Mouse (Mus musculus) liver, embryonic 16.5 days (tissue): ENCODE results near the gene Osgepl1. TPM values are rescaled to one million over a fixed set of nuclear protein-coding genes. Genes with fewer than 3 reads are reported as not detected.
A peak's percentile ranks its signal among the peaks of the same experiment; 100 is the strongest.
"Not testable (repeated sequence)": the region's sequence is repeated elsewhere in the genome, so short reads cannot be mapped to it uniquely, and the experiment has no call there.

Experiments used
- ATAC-seq: fragments of 200-750 bp; cut with Nextera tagmentation; 2 replicates; pipeline ENCODE4 v1.8.0; 2017; ENCODE audit warnings: low read depth, mild to moderate bottlenecking, moderate number of reproducible peaks, moderate library complexity
- H3K27ac ChIP-seq: fragments of 300-500 bp; sonication (generic); 2 replicates; pipeline ENCODE4 v1.5.1; 2014; ENCODE audit warnings: mild to moderate bottlenecking, low read length
- H3K27me3 ChIP-seq: fragments of 300-500 bp; sonication (generic); 2 replicates; pipeline ENCODE4 v1.6.1; 2014; ENCODE audit warnings: low read depth, low read length, mixed read lengths; ENCODE audit not compliant: control insufficient read depth, insufficient read depth
- H3K36me3 ChIP-seq: fragments of 300-500 bp; sonication (generic); 2 replicates; pipeline ENCODE4 v1.6.1; 2014; ENCODE audit warnings: mild to moderate bottlenecking; ENCODE audit not compliant: control insufficient read depth, insufficient read depth
- H3K4me1 ChIP-seq: fragments of 300-500 bp; sonication (generic); 2 replicates; pipeline ENCODE4 v1.6.1; 2014; ENCODE audit warnings: low read depth, low read length, mixed read lengths; ENCODE audit not compliant: control insufficient read depth
- H3K4me2 ChIP-seq: fragments of 300-500 bp; sonication (generic); 2 replicates; pipeline ENCODE4 v1.6.1; 2014; ENCODE audit warnings: low read depth, low read length, mixed read lengths
- H3K4me3 ChIP-seq: fragments of 300-500 bp; sonication (generic); 2 replicates; pipeline ENCODE4 v1.5.1; 2014; ENCODE audit warnings: low read depth, mild to moderate bottlenecking, low read length
- H3K9ac ChIP-seq: fragments of 300-500 bp; sonication (generic); 2 replicates; pipeline ENCODE4 v1.6.1; 2014; ENCODE audit warnings: low read depth, low read length
- H3K9me3 ChIP-seq: fragments of 300-500 bp; sonication (generic); replicated peaks from 2 replicates; pipeline ENCODE4 v1.6.1; 2016; ENCODE audit warnings: low read length; ENCODE audit not compliant: control insufficient read depth
- WGBS: fragments of 180-500 bp; shearing (Covaris S2); extraction: QIAGEN DNeasy Blood & Tissue Kit; methylation state at CpG from one replicate; pipeline ENCODE4 v1.1.7; 2014; ENCODE audit not compliant: insufficient replicate concordance; 5-methylcytosine and 5-hydroxymethylcytosine counted together
- polyA plus RNA-seq: library from polyadenylated mRNA; unstranded; fragments of >200 nt; fragmentation: Nextera tagmentation; extraction: Ambion mirVana; gene quantifications from 2 replicates; pipeline ENCODE4 v1.2.1, GENCODE M21; 2015

Osgepl1 gene
- 21.7 and 22.0 TPM in 2 replicates for polyA plus RNA-seq

DNA sequence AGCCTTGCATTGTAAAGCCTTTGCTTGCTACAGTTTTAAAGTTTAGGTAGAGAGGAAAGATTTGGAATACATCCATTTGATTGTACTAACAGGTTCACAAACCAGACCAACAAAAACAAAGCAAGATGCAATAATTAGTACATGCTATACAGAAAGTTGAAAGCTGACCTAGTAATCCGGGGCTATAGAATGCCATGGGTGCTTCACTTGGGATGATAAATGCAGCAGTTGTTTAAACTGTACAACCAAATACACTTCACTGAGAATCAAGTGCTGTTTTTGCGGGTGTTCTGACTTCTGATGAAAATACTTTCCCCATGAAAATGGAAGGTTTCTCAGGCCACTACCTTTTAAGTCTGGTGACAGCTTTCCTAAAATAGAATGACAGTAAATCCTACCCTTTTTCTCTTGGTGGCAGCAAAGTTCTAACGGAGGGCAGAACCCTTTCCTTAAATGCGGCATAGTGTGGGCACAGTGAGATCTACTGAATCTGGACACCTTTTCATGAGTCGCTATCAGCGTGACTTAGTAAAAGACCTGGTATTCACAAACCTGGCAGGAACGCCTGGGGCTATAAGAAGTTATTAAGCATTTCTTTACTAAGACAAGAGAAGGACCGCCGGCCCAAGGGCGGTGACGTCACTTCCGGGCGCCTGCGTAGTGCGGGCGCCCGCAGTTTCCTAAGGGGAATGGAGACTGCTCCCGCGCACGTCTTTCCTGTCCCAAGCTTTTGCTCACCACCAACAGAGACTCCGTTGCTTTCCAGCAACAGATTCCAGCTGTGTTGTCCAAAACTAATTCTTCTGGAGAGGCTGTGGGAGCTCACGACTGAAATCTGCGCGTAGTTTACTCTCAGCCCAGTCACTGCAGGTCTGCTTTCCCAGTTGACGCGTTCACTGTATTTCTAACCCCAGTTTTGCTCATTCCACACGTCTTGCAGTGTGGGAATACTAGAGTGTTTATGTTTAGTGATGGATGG lies at the start of gene Osgepl1:
Osgepl1 (plus strand) TSS at position 636 of the 979 bp plus-strand sequence.
- peak; percentile 96 for ATAC-seq
- 2% methylated on average over 27 of the region's 27 CpGs for WGBS
- peak within 1 kb of the TSS; percentile 89 for H3K9ac ChIP-seq
- H3K27me3 ChIP-seq: no peaks in the 10 kb centered on the region
- H3K9me3 ChIP-seq: no peaks in the 10 kb centered on the region
- peak within 1 kb of the TSS; percentile 83 for H3K27ac ChIP-seq
- H3K36me3 ChIP-seq: peaks cover 9% of the 10 kb centered on the region
- peak within 1 kb of the TSS; percentile 82 for H3K4me2 ChIP-seq
- H3K4me1 ChIP-seq: peaks cover 5% of the 10 kb centered on the region; the same call in 1 of the 2 replicates
- H3K4me3 ChIP-seq: peak within 1 kb of the TSS; percentile 85

DNA sequence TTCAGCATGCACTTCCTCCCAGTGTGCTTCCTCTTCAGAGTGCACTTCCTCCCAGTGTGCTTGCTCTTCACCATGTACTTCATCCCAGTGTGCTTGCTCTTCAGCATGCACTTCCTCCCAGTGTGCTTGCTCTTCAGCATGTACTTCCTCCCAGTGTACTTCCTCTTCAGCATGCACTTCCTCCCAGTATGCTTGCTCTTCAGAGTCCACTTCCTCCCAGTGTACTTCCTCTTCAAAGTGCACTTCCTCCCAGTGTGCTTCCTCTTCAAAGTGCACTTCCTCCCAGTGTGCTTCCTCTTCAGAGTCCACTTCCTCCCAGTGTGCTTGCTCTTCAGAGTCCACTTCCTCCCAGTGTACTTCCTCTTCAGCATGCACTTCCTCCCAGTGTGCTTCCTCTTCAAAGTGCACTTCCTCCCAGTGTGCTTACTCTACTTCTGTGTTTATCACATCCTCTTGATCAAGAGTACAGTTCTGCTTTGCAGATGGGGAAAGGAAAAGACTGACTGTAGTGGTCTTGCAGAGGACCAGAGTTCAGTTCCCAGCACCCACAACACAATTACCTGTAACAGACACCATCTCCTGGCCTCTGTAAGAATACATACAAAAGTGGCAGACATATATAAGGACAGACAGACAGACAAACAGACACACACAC lies 48.3 kb upstream of the Osgepl1 start:
- not testable (repeated sequence) for H3K9ac ChIP-seq, H3K9me3 ChIP-seq, H3K4me2 ChIP-seq, H3K27ac ChIP-seq, H3K4me3 ChIP-seq, ATAC-seq, H3K36me3 ChIP-seq, H3K4me1 ChIP-seq, H3K27me3 ChIP-seq

DNA sequence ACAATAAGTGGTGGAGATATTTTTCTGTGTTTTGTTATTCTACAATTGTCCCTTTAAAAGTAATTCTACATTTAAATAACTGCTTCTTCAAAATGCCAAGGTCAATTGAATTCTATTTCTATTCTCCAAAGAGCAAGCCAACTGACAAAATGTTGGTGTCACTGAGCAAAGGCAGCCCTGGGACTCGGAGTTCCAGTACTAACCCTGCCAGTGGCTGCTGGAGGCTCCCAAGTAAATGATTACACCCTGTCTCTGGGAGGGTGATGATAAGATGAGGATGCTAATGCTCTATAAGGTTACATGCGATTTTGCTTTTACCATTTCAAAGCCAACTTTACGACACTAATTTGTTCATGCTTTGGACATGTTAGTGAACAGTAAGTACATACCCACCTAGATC lies 43.5 kb upstream of the Osgepl1 start:
- Histone ChIP-seq H3K36me3 (no peaks in the 10 kb centered on the region), H3K4me2 (no peak overlapping the region), H3K27me3 (no peaks in the 10 kb centered on the region), H3K4me3 (no peak overlapping the region), H3K27ac (no peak overlapping the region), H3K9me3 (no peaks in the 10 kb centered on the region), H3K4me1 (no peaks in the 10 kb centered on the region), H3K9ac (no peak overlapping the region)
- no peak for ATAC-seq
- WGBS: 54% methylated on average over 3 of the region's 3 CpGs

DNA sequence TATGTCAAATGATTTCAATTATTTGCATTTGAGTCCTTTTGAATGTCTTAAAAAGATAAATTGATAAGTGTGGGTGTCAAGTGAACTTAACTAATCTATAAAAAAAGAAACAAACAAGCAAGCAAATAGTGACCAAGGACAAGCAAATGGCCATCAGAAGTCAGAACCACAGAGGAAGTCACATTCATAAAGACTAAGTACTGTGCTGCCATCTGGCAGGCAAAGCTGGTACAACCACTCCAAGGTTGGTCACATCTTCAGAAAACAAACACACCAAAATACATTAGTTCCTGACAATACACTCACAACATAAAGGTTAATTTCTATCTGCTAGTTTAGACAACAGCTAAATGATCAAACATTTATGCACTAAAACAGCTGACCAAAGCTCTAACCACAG lies 40.8 kb upstream of the Osgepl1 start:
- Histone ChIP-seq H3K4me1 (no peaks in the 10 kb centered on the region), H3K4me3 (no peak overlapping the region), H3K4me2 (no peak overlapping the region), H3K27ac (no peak overlapping the region), H3K27me3 (no peaks in the 10 kb centered on the region), H3K9me3 (no peaks in the 10 kb centered on the region), H3K36me3 (no peaks in the 10 kb centered on the region), H3K9ac (no peak overlapping the region)
- ATAC-seq: no peak

DNA sequence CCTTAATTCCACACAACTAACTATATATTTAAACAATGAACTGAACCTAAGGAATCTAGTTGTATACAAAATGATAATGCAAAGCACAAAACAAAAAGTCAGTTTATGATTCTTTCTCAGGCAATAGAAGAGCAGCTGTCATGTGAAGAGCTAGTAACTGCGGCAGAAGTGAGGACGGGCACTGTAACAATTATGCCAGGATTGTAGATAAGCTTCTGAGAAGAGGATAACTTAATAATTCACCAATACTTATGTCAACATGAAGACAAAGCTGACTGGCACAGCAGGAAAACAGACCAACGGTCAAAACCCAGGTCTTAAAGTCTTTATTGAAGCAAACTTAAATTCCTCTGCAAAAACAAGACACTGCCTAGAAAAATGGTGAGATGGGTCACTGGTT lies 22.2 kb upstream of the Osgepl1 start:
- H3K9me3 ChIP-seq: no peaks in the 10 kb centered on the region
- no peak overlapping the region for H3K4me3 ChIP-seq
- H3K36me3 ChIP-seq: no peaks in the 10 kb centered on the region
- WGBS: 72% methylated on average over 3 of the region's 3 CpGs
- no peak for ATAC-seq
- H3K27ac ChIP-seq: no peak overlapping the region
- no peak overlapping the region for H3K9ac ChIP-seq
- H3K27me3 ChIP-seq: no peaks in the 10 kb centered on the region
- H3K4me2 ChIP-seq: no peak overlapping the region
- peaks cover 3% of the 10 kb centered on the region; the same call in 1 of the 2 replicates for H3K4me1 ChIP-seq

GRCm38 (mm10) chr1:53296581-53297383 lies 16.6 kb upstream of the Osgepl1 start, which contains the start of the genes Pms1, Ormdl1 and Gm28778:
Gene Pms1, minus strand, starts transcription at chr1:53297018.
Gene Ormdl1, plus strand, starts transcription at chr1:53297095.
Gene Gm28778, plus strand, starts transcription at chr1:53297111.
- Histone ChIP-seq H3K4me3 (peak within 1 kb of the TSS; percentile 77), H3K4me2 (peak within 1 kb of the TSS; percentile 87), H3K36me3 (no peaks in the 10 kb centered on the region; the same call in none of the 2 replicates), H3K27me3 (no peaks in the 10 kb centered on the region), H3K9ac (peak within 1 kb of the TSS; percentile 80), H3K9me3 (no peaks in the 10 kb centered on the region), H3K4me1 (peaks cover 6% of the 10 kb centered on the region; the same call in 1 of the 2 replicates), H3K27ac (peak within 1 kb of the TSS; percentile 88)
- ATAC-seq: peak; percentile 100
- under 1% methylated on average over 66 of the region's 66 CpGs for WGBS

DNA sequence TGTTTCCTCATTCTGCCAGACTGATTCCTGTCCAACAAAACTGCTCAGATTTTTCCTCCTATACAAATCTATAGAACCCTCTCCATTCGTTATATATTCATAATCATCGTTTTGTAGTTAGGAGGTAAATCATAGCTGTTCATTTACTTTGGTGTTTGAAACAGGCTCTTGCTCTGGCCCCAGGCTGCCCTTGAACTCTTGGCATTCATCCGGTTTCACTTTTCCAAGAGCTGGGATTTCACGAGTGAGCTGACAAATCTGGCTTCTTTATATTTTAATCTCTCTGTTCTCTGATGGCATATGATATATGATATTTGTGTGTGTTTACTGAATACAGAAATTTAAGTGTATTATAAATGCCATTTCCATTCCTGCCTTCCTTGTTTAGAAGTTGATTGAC lies 12.9 kb upstream of the Osgepl1 start:
- peaks cover 3% of the 10 kb centered on the region for H3K36me3 ChIP-seq
- H3K9ac ChIP-seq: no peak overlapping the region
- H3K4me2 ChIP-seq: no peak overlapping the region
- H3K9me3 ChIP-seq: no peaks in the 10 kb centered on the region
- no peak overlapping the region for H3K27ac ChIP-seq
- H3K4me3 ChIP-seq: no peak overlapping the region
- no peak for ATAC-seq
- 72% methylated on average over 4 of the region's 4 CpGs for WGBS
- H3K4me1 ChIP-seq: peaks cover 6% of the 10 kb centered on the region; the same call in 1 of the 2 replicates
- no peaks in the 10 kb centered on the region for H3K27me3 ChIP-seq

DNA sequence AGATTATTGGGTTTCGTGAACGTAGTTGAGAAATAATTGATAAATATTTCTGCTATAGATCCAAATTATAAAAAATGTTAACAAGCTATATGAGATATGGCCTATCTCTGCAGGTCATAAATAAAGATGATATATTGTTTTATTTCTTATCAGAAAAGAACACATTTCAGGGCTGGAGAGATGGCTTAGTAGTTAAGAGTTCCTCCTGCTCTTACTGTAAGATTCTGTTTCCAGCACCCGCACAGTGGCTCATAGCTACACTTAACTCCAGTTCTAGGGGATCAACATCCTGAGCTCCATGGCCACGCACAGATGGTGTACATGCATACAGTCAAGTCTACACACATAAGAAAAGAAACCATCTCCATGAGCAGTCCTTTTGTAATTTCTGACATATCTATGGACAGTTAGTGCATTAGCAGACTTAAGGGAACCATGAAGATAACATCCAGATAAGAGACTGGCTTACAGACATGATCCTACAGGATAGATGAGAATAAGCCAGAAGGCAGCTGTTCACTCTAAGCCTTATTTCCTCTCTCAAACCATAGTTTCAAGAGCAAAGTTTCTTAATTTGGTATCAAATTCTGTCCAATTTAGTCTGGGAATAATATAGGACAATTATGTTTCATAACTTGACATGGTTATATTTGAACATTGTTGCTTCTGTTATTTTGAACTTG lies 8.4 kb downstream of the Osgepl1 start:
- H3K9me3 ChIP-seq: no peaks in the 10 kb centered on the region
- no peak overlapping the region for H3K4me2 ChIP-seq
- H3K4me3 ChIP-seq: no peak overlapping the region
- 66% methylated on average over 4 of the region's 4 CpGs for WGBS
- ATAC-seq: peak; percentile 47; the same call in 1 of the 2 replicates
- H3K9ac ChIP-seq: no peak overlapping the region
- H3K27ac ChIP-seq: no peak overlapping the region
- peaks cover 3% of the 10 kb centered on the region; the same call in 1 of the 2 replicates for H3K4me1 ChIP-seq
- H3K36me3 ChIP-seq: peaks cover 5% of the 10 kb centered on the region
- no peaks in the 10 kb centered on the region for H3K27me3 ChIP-seq
